Mouse (Mus musculus): ENCODE results near the gene Btnl10.

DNA sequence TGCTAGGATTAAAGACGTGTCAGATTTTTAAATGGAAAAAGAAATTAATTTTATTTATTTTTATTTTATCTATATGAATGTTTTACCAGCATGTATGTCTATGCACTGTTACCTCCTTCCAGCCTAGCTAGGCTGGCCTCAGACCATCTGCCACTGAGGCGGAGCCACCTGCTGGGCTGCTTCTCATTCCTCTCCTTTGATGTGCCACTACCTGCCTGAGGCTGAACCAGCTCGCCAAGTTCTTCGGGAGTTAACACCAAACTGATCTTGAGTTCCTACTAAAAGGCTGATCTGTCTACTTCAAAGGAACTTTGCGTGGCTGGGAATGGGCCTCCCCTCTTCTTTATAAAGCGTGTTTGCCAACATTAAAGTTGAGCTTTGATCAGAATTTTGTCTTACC, 23.3 kb upstream of the Btnl10 start:
- TF ChIP-seq POLR2A (IDR thresholded peaks at IDR 0.05; ENCODE audit: low read depth, low read length) (no peak), ZMIZ1 (IDR thresholded peaks at IDR 0.05; ENCODE audit: low read depth, low read length) (no peak), CTCF (conservative IDR thresholded peaks at IDR 0.05 in 1 of 2, IDR thresholded peaks at IDR 0.05 in 1 of 2; ENCODE audit: low read depth in 2 of 2, low read length in 2 of 2) (no peak), TCF12 (IDR thresholded peaks at IDR 0.05; ENCODE audit: low read depth, low read length) (no peak), CHD2 (IDR thresholded peaks at IDR 0.05; ENCODE audit: low read length) (no peak)
